Mouse (Mus musculus): Measurements from ENCODE around the gene Cadps2.

The Cadps2 gene

DNA sequence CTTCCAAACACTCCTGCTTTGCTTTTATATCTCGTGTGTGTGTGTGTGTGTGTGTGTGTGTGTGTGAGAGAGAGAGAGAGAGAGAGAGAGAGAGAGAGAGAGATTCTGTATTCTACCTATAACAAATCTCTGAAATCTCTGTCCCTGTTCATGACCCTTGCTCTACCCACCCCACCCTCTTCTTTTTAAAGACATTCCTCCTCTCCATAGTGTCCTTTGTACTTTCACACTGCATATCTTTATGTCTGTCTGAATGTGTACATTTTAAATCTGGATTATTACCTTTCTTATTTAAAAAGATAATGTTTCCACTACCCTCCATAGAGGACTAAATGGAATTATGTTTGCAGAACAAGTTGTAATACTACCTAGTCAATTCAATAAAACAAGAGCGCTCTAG is 315.5 kb downstream of the Cadps2 start:
- DNase-seq = no peak

DNA sequence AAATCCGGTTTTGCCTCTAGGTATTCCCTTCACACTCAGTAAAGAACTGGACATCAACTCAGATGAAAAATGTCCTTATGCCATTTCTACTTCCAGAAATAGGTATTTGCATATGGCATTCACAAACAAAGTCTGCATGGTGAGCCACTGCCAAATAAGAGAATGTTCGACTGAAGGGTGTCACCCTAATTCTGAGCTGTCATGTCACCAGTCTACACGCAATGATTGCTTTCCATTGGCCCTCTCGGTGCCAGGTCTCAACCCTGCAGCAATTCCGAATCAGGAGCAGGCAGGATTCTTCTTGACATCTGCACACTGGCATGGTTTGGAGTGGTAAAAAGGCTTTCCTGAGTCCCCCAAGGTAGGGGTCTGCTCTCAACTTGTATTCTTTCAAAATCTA is 316.7 kb downstream of the Cadps2 start:
- DNase-seq = no peak

DNA sequence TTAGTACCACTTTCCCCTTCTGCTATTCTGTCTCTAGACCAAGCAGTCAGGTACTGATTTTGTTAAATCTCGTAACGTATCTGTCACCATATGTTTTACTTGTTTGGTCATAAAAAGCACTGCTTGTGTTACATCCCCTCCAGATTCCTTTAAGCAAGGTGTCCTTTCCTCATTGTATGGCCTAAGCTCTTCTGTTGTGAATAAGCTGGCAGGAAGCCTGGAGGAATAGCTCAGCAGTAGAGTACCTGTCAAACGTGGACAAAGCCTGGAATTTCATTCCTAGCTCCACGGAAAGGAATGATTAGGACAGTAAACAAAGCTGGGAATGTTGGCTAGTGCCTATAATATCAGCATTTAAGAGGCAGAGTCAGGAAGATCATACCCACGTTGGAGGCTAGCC is 340.6 kb downstream of the Cadps2 start:
- DNase-seq = no peak

DNA sequence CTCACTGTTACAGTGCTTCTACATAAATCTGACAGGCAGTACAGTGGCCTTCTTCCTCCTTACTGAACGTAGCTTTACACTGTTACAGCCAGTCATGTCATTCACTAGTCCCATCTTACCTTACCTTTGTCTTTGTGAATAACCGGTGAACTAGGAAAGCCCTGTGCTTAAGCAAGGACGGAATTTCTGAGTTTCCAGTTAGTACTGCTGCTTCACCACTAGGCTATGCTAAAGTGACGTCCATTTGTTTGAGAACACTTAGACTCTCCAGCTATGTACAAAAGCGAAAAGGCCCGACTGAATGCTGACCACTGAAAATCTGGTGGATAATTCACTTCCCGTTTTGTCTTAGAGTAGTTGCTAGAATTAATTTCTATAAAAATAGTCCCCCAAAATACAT is 347.4 kb downstream of the Cadps2 start:
- no peak for DNase-seq

DNA sequence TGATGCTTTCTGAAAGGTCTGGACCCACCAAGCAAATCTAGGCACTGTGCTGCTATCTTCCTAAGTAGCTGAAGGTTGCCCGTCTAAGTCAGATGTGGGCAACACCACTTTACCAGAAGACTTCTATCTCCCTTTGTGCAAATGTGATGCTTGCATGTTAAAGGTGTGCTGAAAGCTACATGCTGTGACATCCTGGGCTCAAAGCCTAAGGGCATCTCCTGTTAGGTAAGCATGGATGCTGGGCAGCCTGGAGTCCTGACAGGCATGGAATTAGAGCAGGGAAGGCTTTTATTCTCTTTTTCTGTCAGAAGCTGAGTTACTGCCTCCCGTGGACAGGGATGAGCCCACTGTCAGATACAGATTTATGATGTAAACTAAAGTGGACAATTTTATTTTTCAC is 348.8 kb downstream of the Cadps2 start:
- no peak for DNase-seq

DNA sequence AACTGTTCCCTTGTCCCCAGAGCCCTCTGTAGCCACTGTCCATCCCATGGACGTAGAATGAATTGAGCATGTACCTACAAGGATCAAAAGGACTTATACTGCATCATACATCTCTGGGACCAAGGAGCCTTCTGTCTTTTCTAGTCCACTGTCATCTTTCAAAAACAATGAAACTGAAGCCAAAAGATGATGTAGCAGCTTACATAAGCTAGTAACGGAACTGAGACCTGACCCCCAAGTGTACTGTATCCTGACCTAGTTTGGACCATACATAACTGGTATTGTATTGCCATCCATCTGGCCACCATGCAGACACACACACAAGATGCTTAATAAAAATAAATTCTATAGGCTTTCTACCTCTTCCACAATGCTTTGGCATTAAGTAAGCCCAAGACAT is 350.2 kb downstream of the Cadps2 start:
- DNase-seq = no peak

DNA sequence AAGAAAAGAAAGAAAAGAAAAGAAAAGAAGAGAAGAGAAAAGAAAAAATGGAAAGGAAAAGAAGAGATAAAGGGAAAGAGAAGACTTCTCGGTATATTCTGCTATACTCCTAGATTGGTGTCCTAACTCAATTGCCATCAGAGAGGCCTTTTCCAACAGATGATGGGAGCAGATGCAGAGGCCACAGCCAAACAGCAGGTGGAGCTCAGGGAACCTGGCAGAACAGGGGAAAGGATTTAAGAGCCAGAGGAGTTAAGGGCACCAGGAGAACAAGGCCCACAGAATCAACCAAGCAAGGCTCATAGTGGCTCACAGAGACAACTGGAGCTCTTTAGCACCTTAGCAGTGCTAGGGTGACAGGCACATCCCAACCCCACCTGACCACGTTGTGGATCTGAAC is 366.5 kb downstream of the Cadps2 start:
- DNase-seq = no peak

DNA sequence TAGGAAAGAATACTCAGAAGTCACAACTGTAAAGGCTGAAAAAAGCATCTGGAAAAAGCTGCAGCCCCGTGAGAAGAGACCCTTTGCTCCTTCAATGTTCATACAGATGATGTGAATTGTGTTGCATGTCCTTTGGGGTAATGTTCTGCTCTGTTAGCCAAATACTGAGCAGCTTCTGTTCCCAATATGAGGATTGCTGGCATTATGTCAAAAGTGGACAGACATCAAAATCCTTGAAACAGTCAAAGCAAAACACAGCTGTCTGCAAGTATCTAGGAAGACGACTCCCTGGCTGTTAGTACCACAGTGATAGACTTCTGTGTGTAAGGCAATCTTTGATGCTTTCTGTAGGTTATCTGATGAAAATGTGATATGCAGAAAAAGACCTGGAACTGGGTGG is 367.4 kb downstream of the Cadps2 start:
- no peak for DNase-seq

DNA sequence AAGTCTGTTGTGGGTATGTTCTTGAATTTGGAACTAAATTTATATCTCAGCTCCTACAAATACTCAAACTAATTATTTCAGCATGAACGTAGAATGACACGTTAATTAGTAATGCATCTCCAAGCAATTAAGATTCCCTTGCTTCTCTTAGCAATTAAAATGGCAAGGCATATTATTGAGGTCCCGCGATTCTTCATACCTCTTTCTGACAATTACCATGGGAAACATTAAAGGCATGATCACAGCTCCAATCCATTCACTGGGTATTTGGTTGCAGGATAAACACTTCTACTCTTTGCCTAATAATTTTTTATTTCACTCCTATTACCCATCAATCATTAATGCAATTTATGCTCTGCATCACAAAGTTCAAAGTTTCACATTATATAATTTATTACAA is 371.3 kb downstream of the Cadps2 start:
- no peak for DNase-seq

DNA sequence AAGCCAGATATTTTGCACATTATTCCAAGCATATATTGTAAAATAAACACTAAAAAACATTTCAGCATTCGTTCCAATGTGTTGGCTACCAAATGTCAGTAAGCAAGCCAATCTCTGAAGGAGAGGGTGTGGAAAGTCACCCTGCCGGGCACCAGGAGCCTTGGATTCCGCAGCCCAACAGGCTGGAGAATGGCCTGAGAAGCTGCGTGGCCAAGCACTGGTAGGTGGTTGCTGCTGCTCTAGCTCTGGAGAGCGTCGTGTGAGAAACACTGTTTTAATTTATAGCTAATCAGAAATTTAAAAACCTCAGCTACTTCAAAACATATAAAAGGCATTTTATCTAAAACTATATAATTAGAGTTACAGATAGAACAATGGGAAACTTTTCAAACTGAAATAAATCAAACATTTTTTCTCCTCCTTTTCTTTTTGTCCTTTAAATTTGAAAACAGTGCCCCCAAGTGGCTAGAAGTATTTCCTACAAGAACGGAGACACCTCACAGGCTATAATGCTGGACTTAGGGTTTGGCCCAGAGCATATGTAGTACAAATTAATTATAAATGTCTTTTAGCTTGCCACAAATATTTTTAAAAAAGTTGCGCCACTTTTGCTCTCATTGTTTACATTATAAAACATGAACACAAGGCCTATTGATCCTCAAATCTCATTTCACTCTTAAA is 376.5 kb downstream of the Cadps2 start:
- no peak for DNase-seq

DNA sequence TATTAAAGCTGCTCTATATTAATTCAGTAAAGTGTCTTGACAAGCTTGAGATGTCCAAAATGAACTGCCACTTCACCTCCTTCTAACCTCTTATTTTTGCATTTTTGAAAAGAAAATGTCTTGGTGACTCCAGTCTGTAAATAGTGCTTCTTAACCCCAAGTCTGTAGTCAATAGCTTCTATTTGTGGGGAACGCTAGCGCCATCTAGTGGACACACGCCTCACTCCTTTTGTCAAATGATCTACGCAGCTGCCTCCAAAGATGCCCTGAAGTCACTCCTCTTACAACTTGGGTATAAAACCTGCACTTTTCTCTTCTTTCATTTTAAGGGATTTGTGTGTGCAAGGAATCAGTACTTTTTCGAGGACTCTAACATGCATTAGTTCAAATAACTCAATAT is 381.5 kb downstream of the Cadps2 start:
- peak; percentile 8 for DNase-seq

DNA sequence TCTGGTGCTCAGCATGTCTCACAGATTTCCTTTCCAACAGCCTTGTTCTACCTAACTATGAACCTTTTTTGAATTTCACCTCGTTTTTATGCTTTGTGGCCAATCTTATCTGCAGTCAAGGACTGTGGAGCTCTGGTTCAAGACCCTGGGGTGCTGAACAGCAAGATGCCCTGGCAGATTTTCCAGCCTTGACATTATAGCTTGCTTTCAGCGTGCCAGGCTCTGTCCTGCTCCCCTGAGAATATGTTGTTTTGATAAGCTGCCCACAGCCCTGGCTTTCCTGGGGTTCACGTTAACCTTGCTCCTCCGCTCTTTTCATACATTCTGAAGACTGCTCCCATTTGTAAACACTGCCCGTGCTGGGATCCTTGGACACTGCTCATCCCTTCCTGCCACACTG is 385.3 kb downstream of the Cadps2 start:
- DNase-seq = no peak

DNA sequence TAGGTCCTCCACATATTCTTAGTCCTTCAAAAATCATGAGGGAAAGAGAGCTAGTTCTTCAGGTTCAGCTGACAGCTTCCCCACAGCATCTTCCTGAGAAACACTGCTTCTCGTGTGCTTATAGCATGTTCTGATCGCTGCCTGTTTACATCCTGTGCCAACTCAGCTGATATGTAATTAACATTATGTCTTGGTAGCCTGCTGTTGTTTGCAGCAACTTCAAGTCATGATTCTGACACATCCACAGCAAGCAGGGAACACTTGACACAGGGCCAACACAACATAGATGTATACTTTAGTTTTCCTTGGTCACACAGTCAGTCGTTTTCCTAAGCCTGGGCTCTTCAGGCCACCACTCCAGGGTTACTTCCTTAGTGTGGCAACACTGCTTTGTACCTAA is 399.3 kb downstream of the Cadps2 start:
- no peak for DNase-seq

DNA sequence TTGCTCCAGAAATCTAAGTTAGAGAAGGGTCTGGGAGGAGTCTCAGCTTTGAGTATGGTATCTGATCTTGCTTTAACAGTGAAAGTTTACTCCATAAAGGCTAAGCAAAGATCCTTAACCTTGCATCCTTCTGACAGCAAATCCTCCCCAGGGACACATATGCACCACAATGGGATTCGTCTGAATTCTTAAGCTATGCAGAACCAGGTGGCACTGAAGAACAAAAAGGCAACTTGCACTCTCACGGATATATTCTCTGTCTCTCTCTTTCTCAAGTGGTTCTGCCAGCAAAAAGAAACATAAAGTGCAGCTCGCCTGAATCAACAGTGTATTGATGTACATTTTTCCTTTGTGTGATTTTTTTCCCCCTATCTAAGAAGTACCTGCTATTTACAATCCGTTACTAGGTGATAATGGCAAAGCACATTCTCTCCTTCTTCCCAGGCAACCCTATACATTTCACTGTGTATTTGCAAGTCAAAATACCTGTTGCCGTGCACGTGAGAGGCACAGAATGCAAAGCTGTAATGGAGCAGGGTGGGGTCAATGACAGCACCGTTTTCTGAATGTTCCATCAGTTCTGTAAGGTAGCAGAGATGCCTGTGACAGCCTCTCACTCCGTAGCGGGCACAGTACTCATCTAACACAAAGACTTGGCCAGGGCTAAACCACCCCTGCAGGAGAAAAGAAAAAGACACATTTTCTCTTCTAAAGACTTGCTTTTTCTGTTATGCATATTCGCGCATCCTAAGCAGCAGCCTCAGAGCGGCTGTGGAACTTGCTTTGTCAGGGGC is 428.8 kb downstream of the Cadps2 start:
- no peak for DNase-seq

DNA sequence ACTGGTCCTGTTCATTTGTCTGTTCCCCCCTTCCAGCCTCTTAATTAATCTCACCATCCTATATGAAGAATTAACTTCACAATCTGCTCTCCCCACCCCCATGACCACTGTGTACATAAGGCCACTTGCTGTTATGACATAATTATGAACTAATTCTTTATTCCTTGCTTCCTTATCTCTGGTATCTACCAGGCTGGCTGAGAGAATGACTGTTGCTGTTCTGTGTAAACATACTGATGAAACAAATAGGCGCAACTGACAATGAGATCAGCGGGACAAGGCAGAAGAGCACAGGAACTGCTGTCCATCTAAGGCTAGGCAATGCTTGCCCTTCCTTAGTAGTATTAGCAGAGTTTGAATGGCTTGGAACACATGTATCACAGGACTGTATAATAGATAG is 445.1 kb downstream of the Cadps2 start:
- no peak for DNase-seq

DNA sequence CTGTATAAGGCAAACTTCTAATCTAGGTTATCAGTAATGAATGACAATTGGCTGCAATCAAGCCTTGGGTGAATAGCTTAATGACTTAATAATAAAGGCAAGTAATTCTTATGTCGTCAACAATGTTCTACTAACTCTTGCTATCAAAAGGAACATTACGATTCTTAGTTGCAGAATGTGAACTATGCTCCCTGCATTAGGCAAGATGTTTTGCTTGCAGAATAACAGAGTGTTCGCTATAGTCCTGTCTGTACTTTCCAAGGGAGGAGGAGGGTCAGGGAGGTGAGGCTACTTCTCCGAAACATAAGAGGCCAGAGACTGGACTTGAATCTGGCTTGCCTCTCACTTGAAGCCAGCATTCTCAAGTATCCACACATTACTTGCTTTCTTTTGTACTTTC is 446.5 kb downstream of the Cadps2 start:
- no peak for DNase-seq

DNA sequence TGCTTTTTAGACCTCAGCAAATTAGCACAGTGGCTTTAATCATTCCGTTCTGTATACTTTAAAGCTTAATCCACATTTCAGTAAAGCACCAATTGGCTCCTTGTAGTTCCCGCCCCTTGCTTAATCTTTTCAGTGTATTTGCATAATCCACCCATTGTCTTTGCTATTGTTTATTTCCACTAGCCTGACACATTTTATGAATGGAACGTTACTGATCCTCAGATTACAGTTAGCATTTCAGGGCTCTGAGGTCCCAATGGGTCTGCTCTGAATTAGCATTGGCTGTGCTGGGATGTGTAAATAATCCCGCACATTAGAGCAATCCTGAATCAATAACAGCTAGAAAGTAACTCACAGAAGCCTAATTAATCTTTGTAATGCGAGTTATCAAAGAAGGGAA is 452.5 kb downstream of the Cadps2 start:
- DNase-seq = no peak

DNA sequence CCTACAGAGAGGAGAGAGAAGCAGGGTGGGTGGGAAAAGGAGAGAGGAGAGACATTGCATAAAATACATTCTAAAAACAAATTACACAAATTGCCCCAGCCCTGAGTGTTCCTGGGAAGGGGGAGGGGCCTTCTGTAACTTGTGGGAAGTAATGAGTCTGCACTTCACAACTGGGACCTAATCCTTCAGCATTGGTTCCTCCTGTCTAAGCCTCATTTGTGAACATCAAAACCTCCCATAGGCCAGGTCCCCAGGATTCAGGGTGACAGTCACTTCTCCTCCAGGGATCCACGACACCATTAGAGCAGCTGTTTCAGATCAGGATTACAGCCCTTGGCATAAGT is 456.2 kb downstream of the Cadps2 start:
- no peak for DNase-seq

DNA sequence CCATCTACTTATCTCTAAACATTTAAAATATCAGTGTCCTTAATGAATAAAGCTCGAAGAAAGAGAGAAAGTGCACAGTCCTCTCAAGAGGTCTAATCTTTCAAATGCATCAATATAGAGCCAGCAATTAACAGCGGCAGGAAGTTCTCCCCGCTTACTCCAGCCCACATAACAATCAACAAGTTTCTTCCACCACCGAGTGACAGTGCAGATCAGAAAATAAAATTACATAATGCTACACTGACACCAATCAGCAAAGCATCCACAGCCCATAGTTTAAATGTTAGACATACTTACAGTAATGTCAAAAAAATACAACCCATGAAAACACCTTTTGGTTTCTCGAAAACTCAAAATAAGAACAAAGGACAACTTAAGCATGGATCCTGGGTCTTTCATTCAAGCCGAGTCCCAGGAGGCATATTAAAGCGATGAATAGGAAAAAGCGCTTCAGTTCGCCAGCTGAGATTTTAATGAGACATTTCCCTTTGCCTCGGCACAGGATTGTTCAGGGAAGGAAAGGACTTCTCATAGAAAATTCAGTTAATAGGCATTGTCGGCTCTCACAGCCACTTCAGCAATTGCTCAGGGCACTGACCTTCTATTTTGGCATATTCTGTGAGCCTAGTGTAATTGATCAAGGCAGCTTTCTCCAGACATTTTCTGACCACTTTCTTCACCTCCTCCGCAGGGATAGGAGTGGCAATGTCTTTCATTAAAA is 456.8 kb downstream of the Cadps2 start:
- DNase-seq = no peak

DNA sequence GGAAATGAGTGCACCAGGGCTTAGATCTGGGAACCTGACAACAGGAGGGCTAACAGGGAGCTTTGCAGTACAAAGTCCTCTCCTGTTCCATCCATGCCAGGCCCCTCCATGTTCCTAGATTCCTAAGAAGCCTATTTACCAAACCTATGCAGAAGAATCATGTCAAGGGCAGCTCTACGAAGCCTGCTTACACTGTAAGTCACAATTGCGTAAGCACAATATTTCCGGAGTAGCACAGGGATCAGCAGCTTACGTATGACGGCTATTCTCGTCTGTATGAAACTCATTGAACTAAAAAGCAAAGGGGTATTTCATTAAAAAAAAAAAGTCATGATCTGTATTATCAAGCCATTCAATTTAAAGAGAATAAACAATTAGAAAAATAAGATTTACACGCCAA is 462.9 kb downstream of the Cadps2 start:
- no peak for DNase-seq

DNA sequence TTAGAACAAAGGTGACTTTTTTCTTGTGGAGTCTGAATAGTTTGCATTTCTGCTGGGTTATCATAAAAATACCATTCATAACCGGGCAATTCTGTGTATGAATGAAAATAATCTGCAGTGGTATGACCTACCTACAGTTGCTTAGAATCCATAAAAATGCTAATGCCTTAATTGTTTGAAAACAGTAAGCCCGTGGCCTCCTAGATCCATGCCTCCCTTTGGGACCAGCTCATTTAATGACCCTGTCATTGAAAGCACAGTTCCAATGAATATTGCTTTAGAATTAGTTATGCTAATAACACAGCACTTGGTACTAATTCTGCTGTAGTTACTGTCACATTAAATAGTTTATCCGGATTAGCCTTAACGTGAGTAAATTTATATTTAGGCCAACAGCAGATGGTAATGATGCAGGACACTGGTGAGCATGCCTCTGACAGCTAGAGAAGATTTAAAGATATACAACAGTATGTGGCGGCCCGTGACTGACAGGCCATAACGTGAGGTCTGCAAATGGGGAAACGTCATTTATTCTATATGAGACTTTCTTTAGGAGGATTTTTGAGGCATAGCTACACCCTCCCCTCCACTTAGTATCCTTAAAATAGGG is 477.3 kb downstream of the Cadps2 start:
- no peak for DNase-seq

DNA sequence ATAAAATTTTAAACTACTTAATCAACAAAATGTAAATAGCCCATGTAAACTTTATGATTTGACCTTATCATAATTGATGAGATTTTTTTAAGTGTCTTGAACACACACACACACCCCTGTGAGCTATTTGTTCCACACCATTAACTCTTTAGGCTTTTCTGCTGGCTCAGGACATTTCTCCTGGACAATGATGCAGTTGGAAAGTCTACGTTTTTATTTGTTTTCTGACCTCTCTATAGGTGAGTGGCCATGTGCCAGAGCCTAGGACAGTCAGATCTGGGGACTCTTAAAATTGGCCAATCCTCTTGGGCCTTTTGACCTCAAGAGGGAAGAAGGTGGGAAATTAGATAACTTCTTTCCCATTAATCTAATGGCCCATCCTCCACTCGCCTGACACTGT is 478.6 kb downstream of the Cadps2 start:
- DNase-seq = no peak

DNA sequence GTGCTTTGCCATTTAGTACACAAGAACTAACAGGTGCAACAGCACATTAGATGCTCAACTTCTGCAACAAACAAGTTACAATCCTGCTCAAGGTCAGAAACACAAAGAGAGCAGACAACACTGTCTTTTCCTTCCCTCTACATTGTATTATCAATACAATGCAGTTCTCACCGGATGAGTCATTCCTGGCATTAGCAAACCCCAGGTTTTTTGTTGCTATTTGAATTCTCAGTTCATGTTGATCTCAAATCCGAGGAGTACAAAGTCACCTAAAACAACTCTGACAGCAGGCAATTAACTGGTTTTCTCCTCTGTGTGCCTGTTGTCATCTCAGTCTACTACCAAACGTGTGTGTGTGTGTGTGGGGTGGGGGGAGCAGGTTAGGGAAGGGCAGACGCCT is 483.1 kb downstream of the Cadps2 start:
- no peak for DNase-seq

DNA sequence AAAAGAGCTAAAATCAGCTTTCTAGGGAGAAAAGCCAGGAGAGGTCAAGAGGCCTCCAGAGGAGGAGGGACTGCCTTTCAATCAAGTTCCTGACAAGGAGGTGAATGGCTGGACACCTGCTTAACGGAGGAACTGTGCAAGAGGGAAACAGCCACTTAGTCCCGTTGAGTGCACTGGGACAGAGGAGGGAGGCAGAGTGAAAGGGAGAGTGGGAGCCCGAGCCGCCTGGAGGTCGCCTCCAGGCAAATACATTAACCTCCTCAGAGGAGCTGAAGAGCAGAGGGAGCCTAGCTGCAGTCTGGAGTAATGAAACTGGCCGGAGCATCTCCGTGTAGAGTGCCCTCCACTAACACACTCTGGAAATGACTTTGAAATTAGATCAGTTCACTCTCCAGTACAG is 485.7 kb downstream of the Cadps2 start:
- DNase-seq = no peak
